Mouse (Mus musculus) embryo, embryonic 9.5 days (tissue): Measurements from ENCODE around the gene Rflnb.

Source experiments
- DNase-seq: peaks from one replicate; pipeline ENCODE4 v3.0.0-alpha.2; 2017; ENCODE audit errors: extremely low spot score

Rflnb gene

DNA sequence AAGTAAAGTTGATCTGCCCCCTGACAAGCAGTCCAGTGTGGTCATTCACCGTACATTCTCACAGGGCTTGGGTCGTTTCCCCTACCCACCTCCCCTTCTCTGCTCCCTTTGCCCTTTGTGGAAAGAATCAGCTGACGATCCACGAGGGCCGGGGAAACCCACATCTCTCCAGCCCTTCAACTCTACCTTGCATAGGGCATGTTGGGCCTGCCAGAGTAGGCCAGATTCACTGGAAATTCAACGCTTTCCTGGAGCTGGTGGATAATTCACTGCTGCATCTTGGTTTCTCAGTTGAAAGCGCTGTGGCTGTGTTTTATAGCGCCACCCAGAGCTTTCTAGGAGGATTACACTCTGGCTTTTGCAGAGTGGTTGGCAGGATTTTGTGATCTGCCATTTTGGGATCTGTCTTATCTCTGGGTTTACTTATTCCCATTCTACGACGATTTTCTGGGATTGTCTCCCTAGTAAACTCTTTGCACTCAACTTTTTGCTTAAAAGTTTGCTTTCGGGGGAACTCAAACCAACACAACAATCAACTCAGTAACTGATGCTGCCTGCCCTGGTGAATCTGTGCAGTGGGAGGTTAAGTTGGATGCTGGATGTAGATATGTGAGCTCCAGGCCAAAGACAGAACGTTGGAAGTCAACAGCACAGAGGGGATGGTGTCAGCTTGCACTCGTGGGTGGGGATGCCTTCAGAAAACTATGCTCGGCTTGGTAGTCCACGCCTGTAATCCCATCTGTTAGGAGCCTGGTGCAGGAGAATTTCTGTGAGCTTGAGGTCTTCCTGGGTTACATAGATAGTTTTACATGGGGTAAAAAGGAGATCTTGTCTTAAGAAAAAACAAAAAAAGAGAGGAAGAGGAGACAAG, 36.4 kb downstream of the Rflnb start:
- no peak for DNase-seq

DNA sequence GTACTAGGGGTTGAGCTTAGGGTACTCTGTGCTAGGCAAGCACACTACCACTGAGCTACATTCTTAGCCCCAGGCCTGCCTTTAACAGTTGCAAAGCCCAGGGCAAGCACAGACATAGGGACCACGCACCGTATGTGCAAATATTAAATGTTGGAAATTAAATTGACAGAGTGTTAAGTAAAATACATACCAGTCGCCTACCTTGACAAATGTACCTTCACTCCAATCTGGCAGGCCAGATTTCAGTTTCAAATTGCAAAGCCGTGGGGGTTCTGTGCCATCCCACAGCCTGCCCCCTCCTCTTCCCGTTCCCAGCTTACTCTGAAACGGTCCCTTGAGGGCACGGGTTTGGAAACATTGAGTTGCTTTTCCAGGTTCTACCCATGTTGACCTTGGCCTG, 41.6 kb downstream of the Rflnb start:
- no peak for DNase-seq

DNA sequence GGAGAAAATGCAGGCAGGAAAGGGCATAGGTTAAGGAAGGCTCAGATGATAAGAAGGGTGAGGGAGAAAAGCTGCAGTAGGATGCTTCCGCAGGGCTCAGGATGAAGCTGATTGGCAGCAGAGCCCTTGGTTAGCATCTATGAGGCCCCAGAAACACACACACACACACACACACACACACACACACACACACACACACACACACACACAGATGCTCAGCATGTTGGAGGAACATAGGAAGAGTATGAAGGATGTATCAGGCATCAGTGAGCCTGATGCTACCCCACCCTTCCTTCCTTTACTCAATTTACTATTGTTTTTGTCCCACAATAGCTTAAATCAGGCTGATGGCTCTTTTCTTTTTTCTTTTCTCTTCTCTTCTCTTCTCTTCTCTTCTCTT, 43.0 kb downstream of the Rflnb start:
- no peak for DNase-seq

- no peak for DNase-seq
Observed at GRCm38 (mm10) chr11:75983194-75983593, 44.4 kb downstream of the Rflnb start.

- no peak for DNase-seq
Observed at GRCm38 (mm10) chr11:75980413-75980812, 47.2 kb downstream of the Rflnb start.

- no peak for DNase-seq
Observed at GRCm38 (mm10) chr11:75978051-75978450, 49.5 kb downstream of the Rflnb start.

DNA sequence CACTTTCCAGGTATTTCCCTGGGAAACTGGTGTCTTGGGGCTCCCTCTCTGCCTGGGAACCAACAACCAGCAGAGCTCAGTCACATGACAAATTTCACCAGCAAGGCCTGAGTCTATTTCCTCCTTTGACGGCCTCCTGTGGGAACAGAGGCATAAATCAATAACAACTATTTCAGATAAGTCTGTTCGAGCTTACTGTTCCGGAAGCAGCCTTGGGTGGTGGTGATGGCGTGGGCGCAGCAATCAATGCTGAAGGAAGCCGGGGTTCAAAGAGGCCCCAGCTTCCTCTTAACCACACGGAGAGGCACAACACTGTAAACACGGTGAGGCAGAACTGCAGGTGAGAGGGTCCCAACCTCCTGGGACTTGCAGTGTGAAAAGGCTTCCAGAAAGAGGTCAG, 50.8 kb downstream of the Rflnb start:
- DNase-seq, result no peak

DNA sequence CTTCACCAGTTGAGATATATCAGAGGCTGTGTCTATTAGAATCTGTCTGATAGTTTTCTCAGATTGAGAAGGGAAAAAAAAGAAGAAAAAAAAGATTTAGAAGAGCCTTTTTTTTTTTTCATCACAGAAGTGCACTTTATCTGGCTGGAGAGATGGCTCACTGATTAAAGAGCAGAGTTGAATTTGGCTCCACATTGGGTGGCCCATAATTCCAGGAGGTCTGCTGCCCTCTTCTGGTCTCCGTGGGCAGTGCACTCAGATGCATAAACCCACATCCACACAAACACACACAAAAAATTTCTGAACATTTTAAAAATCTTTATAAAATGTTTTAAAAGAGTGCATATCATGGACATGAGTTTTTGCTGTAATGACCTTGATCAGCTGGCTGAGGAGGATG, 53.6 kb downstream of the Rflnb start:
- DNase-seq, result no peak

DNA sequence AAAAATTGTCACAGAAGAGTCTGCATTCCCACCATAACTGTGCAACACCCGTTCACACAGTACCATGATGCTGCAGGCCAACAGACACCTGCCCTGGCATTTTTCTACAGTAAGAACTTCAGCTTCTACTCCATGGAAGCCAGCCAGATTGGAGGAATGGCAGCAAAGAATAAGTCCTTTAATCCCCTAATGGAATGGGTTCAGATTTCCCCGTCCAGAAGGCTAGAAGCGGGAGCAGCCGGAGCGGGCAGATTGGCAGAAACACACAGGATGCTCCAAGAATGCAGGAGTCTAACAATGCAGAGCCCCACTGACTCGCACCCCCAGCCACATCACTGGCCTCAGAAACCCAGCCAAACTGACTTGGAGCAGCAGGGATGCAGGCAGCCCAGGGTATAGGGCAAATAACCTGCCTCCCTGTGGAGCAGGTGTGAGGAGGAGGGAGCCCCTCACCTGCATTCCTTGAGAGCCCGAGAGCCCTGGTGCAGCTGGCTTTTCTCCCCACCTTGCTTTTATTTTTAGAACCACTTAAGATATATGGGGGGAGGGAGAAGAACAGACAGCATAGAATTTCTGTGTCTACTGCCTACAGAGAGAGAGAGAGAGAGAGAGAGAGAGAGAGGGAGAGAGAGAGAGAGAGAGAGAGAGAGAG, 54.5 kb downstream of the Rflnb start:
- no peak for DNase-seq

- DNase-seq, result no peak
Observed at GRCm38 (mm10) chr11:75972188-75972587, 55.4 kb downstream of the Rflnb start.

- no peak for DNase-seq
Observed at GRCm38 (mm10) chr11:75970629-75971028, 57.0 kb downstream of the Rflnb start.
